Mouse (Mus musculus) brown adipose tissue, adult 24 weeks (tissue): ENCODE measurements around the gene Lrg1. TPM values are rescaled to one million over a fixed set of nuclear protein-coding genes. Genes with fewer than 3 reads are reported as not detected.

Experiments used
- H3K27ac ChIP-seq: fragments of 200-500 bp; replicated peaks from 2 replicates; pipeline ENCODE4 v1.5.1; 2012; ENCODE audit warnings: low read depth, mild to moderate bottlenecking, low read length
- H3K4me1 ChIP-seq: fragments of 200-500 bp; 2 replicates; pipeline ENCODE4 v1.6.1; 2012; ENCODE audit warnings: low read length, mixed read lengths; ENCODE audit not compliant: control insufficient read depth, insufficient read depth, insufficient read length
- H3K4me3 ChIP-seq: fragments of 200-500 bp; 2 replicates; pipeline ENCODE4 v1.5.1; 2012; ENCODE audit warnings: low read depth, mild to moderate bottlenecking, low read length, moderate library complexity; ENCODE audit not compliant: insufficient read depth
- polyA plus RNA-seq: library from polyadenylated mRNA; stranded (reverse); fragments of >200 nt; gene quantifications from 2 replicates; pipeline ENCODE4 v1.2.4, GENCODE M21; 2012; ENCODE audit not compliant: missing spikeins, insufficient read depth, insufficient read length

The Lrg1 gene
- polyA plus RNA-seq = 61.5 and 101 TPM in 2 replicates

GRCm38 (mm10) chr17:56121826-56122225 lies at the start of gene Lrg1:
Lrg1 (minus strand) TSS chr17:56122001.
- Histone ChIP-seq H3K4me1 (peaks cover 7% of the 10 kb centered on the region; the same call in 1 of the 2 replicates), H3K4me3 (peak within 1 kb of the TSS; percentile 64), H3K27ac (peak within 1 kb of the TSS; percentile 78)

GRCm38 (mm10) chr17:56171456-56171855 lies 49.7 kb upstream of the Lrg1 start:
- Histone ChIP-seq H3K4me3 (no peak overlapping the region), H3K27ac (no peak overlapping the region; the same call in 1 of the 2 replicates), H3K4me1 (peaks cover 10% of the 10 kb centered on the region)

- Histone ChIP-seq H3K4me1 (peaks cover 10% of the 10 kb centered on the region), H3K27ac (peak overlapping the region; percentile 89)
These were observed 48.8 kb upstream of the Lrg1 start for GRCm38 (mm10) chr17:56170636-56171035.

GRCm38 (mm10) chr17:56169830-56170229 lies 48.0 kb upstream of the Lrg1 start:
- Histone ChIP-seq H3K4me1 (peaks cover 10% of the 10 kb centered on the region), H3K4me3 (peak overlapping the region; percentile 20; the same call in 1 of the 2 replicates), H3K27ac (peak overlapping the region; percentile 89)

More at GRCm38 (mm10) chr17:56170636-56171035, 48.8 kb upstream of the Lrg1 start:
- peak overlapping the region; percentile 20; the same call in 1 of the 2 replicates for H3K4me3 ChIP-seq

- Histone ChIP-seq H3K27ac (no peak overlapping the region), H3K4me1 (peaks cover 11% of the 10 kb centered on the region), H3K4me3 (no peak overlapping the region)
These were observed 43.9 kb upstream of the Lrg1 start for GRCm38 (mm10) chr17:56165671-56166070.

GRCm38 (mm10) chr17:56164510-56164909 lies 42.7 kb upstream of the Lrg1 start:
- Histone ChIP-seq H3K4me3 (0 out of 2 replicates have a peak overlapping the region, but pooled peaks have one; percentile 59), H3K27ac (peak overlapping the region; percentile 86; the same call in 1 of the 2 replicates), H3K4me1 (peaks cover 5% of the 10 kb centered on the region; the same call in 1 of the 2 replicates)

- Histone ChIP-seq H3K4me1 (peaks cover 5% of the 10 kb centered on the region; the same call in 1 of the 2 replicates), H3K27ac (peak overlapping the region; percentile 86), H3K4me3 (peak overlapping the region; percentile 59)
These were observed 41.8 kb upstream of the Lrg1 start for GRCm38 (mm10) chr17:56163523-56164102.

GRCm38 (mm10) chr17:56162231-56162774 lies 40.5 kb upstream of the Lrg1 start, which contains the start of gene Tnfaip8l1:
Tnfaip8l1 (plus strand) TSS chr17:56162477.
- Histone ChIP-seq H3K4me1 (peaks cover 5% of the 10 kb centered on the region; the same call in 1 of the 2 replicates), H3K4me3 (peak within 1 kb of the TSS; percentile 59), H3K27ac (peak within 1 kb of the TSS; percentile 86)

- Histone ChIP-seq H3K27ac (no peak overlapping the region), H3K4me3 (no peak overlapping the region), H3K4me1 (peaks cover 5% of the 10 kb centered on the region; the same call in 1 of the 2 replicates)
These were observed 37.9 kb upstream of the Lrg1 start for GRCm38 (mm10) chr17:56159729-56160128.

GRCm38 (mm10) chr17:56153643-56154042 lies 31.8 kb upstream of the Lrg1 start:
- Histone ChIP-seq H3K4me3 (no peak overlapping the region), H3K4me1 (no peaks in the 10 kb centered on the region), H3K27ac (no peak overlapping the region)

- H3K4me3 ChIP-seq = no peak overlapping the region
- no peak overlapping the region for H3K27ac ChIP-seq
- no peaks in the 10 kb centered on the region for H3K4me1 ChIP-seq
These were observed 28.1 kb upstream of the Lrg1 start for GRCm38 (mm10) chr17:56149897-56150296.

- Histone ChIP-seq H3K4me1 (no peaks in the 10 kb centered on the region), H3K4me3 (no peak overlapping the region), H3K27ac (no peak overlapping the region)
These were observed 27.2 kb upstream of the Lrg1 start for GRCm38 (mm10) chr17:56148790-56149618.

GRCm38 (mm10) chr17:56148280-56148679 lies 26.5 kb upstream of the Lrg1 start:
- Histone ChIP-seq H3K27ac (no peak overlapping the region), H3K4me3 (no peak overlapping the region)

GRCm38 (mm10) chr17:56147420-56147819 lies 25.6 kb upstream of the Lrg1 start:
- no peak overlapping the region for H3K4me3 ChIP-seq
- H3K27ac ChIP-seq = no peak overlapping the region
- H3K4me1 ChIP-seq = no peaks in the 10 kb centered on the region

More at GRCm38 (mm10) chr17:56148280-56148679, 26.5 kb upstream of the Lrg1 start:
- H3K4me1 ChIP-seq = no peaks in the 10 kb centered on the region

GRCm38 (mm10) chr17:56146131-56146530 lies 24.3 kb upstream of the Lrg1 start:
- Histone ChIP-seq H3K27ac (no peak overlapping the region), H3K4me1 (no peaks in the 10 kb centered on the region; the same call in 1 of the 2 replicates), H3K4me3 (no peak overlapping the region)
